Mouse (Mus musculus) B cell, adult (primary cell): ENCODE measurements around the gene Tars. TPM values are rescaled to one million over a fixed set of nuclear protein-coding genes. Genes with fewer than 3 reads are reported as not detected.

ENCODE experiments used
- total RNA-seq: library from RNA; stranded (reverse); gene quantifications from 4 replicates; pipeline ENCODE4 v1.2.4, GENCODE M21; 2023; ENCODE audit not compliant: inconsistent age

The Tars gene
- total RNA-seq = 46.6 to 54.7 TPM (median 51.8 TPM) in 4 replicates

DNA sequence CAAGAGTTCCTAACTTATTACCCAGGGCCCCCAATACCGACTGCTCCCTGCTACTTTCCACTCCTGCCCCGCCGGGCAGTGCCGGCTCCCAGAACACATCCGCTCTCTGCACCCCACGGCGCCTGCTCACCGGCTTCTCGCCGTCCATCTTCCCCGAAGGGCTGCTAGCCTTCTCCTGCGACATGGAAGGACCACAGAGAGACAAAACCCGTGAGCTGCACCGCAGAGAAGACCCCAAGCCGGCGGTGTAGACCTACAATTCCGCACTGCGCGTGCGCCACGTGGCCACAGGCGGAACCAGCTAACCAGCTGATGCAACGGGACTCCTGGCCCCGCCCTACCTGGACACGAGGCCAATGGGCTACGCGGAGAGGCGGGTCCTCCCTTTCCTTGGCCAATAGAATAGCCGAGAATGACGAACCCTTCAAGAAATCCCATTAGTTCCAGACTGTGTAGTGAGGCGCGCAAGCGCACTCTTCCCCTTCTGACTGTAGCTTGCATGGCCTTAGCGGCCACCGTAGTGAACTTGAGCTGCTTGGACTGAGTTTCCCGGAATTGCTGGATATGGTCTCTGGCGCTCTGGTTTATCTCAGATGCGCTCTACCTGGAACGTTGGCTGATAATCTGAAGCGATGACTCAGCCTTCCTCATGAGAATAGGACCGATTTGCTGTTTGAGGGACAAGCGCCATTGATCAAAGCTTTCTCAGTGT, at the start of gene Tars:
TSS of gene Tars (minus strand) at position 310 of the 712 bp plus-strand sequence.

